Mouse (Mus musculus): ENCODE data around the gene Isg20l2. TPM values are rescaled to one million over a fixed set of nuclear protein-coding genes. Genes with fewer than 3 reads are reported as not detected.

The Isg20l2 gene
- polyA plus RNA-seq, 1 experiment from 2014 or later: 40.4 TPM

DNA sequence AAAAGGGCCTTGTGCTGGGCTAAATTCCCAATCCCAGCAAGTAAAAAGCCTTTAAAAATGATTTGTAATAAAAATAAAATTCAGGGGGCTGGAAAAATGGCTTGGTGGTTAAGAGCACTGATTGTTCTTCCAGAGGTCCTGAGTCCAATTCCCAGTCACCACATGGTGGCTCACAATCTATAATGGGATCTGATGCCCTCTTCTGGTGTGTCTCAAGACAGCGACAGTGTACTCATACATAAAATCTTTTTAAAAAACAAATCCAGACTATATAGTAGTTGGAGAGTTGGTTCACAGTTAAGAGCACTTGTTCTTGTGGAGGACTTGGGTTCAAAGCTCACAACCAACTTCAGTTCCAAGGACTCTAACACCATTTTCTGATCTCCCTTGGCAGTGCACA, 13.1 kb upstream of the Isg20l2 start:
- Histone ChIP-seq H3K9ac (ENCODE audit: low read depth, low read length) (no peak overlapping the region), H3K27me3 (ENCODE audit: insufficient read depth, low read length) (no peaks in the 10 kb centered on the region), H3K4me3 (replicated peaks; ENCODE audit: low read depth, low read length) (no peak overlapping the region), H3K9me3 (replicated peaks; ENCODE audit: low read length) (no peaks in the 10 kb centered on the region), H3K4me2 (ENCODE audit: low read length) (no peak overlapping the region), H3K27ac (no peak overlapping the region), H3K4me1 (replicated peaks; ENCODE audit: insufficient read depth, low read length) (peaks cover 4% of the 10 kb centered on the region; the same call in 1 of the 2 replicates), H3K36me3 (ENCODE audit: insufficient read depth, low read length) (peaks cover 38% of the 10 kb centered on the region)
- DNase-seq (ENCODE audit: low spot score): no peak
- 92% methylated on average over 1 of the region's 1 CpGs for WGBS
- TF ChIP-seq CTCF (IDR thresholded peaks at IDR 0.05; ENCODE audit: low read depth): peak; percentile 37; the same call in 1 of the 2 replicates
- no peak for ATAC-seq (replicated peaks; ENCODE audit: low FRiP score, low read depth)

DNA sequence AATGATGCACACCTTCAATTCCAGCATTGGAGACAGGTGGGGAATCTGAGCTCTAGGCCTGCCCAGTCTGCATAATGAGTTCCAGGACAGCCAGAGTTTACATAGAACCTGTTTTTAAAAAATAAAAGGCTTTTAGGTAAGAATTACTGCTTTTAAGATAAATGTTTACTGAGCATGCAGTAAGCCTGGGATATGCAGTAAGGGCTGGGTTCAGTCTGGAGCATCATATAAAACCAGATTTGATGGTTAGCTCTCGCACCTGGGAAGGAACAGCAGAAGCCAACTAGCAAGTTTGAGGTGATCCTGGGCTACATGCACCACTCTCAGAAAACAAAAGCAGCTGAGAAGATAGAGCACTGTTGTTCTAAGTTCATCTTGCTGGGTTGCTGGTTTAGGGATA, 11.6 kb upstream of the Isg20l2 start:
- no peak for TF ChIP-seq CTCF (IDR thresholded peaks at IDR 0.05; ENCODE audit: low read depth)
- Histone ChIP-seq H3K4me2 (ENCODE audit: low read length) (peak overlapping the region; percentile 22; the same call in 1 of the 2 replicates), H3K9me3 (replicated peaks; ENCODE audit: low read length) (no peaks in the 10 kb centered on the region), H3K4me3 (replicated peaks; ENCODE audit: low read depth, low read length) (no peak overlapping the region), H3K27ac (no peak overlapping the region), H3K4me1 (replicated peaks; ENCODE audit: insufficient read depth, low read length) (peaks cover 4% of the 10 kb centered on the region; the same call in 1 of the 2 replicates), H3K36me3 (ENCODE audit: insufficient read depth, low read length) (peaks cover 49% of the 10 kb centered on the region), H3K27me3 (ENCODE audit: insufficient read depth, low read length) (no peaks in the 10 kb centered on the region), H3K9ac (ENCODE audit: low read depth, low read length) (no peak overlapping the region)
- ATAC-seq (replicated peaks; ENCODE audit: low FRiP score, low read depth): no peak
- DNase-seq (ENCODE audit: low spot score): no peak
- 97% methylated on average over 1 of the region's 1 CpGs for WGBS

DNA sequence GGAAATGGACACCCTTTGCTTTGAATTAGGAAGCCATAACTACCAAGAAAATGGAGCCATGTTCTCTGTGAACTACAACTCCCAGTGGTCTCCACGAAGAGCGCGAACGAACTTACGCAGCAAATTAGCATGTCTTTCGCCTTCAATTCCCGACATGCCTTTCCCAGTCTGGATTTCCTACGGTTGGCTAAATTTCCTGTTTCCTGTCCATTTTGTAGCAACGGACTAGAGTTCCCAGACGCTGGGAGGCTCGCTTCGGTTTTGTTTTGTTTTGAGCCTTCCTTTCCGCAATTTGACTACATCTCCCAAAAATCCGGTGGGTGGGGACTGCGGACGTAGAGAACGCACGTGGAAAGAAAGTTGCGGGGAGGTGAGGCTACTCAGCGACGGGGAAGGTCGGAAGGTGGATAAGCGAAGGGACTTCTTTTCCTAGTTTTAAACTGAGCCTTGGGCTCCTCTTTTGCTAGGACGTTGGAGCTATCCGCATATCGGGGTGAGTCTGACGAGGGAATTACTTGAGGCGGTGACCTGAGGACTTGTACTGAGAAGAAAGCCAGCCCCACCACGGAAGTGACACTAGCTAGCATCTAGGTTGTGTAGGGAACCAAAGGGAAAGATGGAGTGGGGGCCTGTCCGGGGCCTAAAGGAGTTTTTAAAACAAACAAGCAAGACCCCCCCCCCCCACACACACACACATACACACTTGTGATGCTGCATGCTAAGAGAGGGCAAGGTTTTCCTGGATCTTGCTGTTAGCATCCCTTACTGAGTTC, 10.6 kb upstream of the Isg20l2 start, which contains the start of gene Mrpl24:
TSS of gene Mrpl24 (plus strand) at position 171 of the 773 bp plus-strand sequence.
- DNase-seq (ENCODE audit: low spot score) (peak; percentile 98), ATAC-seq (replicated peaks; ENCODE audit: low FRiP score, low read depth) (peak; percentile 84)
- H3K4me1 ChIP-seq (replicated peaks; ENCODE audit: insufficient read depth, low read length): peaks cover 4% of the 10 kb centered on the region; the same call in 1 of the 2 replicates
- H3K27me3 ChIP-seq (ENCODE audit: insufficient read depth, low read length): no peaks in the 10 kb centered on the region
- peak within 1 kb of the TSS; percentile 90 for H3K27ac ChIP-seq
- peaks cover 53% of the 10 kb centered on the region for H3K36me3 ChIP-seq (ENCODE audit: insufficient read depth, low read length)
- peak within 1 kb of the TSS; percentile 73 for H3K9ac ChIP-seq (ENCODE audit: low read depth, low read length)
- under 1% methylated on average over 30 of the region's 30 CpGs for WGBS
- H3K4me2 ChIP-seq (ENCODE audit: low read length): peak within 1 kb of the TSS; percentile 72
- 0 out of 2 replicates have a peak, but pooled peaks have one; percentile 1 for TF ChIP-seq CTCF (IDR thresholded peaks at IDR 0.05; ENCODE audit: low read depth)
- H3K9me3 ChIP-seq (replicated peaks; ENCODE audit: low read length): no peaks in the 10 kb centered on the region
- peak within 1 kb of the TSS; percentile 59 for H3K4me3 ChIP-seq (replicated peaks; ENCODE audit: low read depth, low read length)

DNA sequence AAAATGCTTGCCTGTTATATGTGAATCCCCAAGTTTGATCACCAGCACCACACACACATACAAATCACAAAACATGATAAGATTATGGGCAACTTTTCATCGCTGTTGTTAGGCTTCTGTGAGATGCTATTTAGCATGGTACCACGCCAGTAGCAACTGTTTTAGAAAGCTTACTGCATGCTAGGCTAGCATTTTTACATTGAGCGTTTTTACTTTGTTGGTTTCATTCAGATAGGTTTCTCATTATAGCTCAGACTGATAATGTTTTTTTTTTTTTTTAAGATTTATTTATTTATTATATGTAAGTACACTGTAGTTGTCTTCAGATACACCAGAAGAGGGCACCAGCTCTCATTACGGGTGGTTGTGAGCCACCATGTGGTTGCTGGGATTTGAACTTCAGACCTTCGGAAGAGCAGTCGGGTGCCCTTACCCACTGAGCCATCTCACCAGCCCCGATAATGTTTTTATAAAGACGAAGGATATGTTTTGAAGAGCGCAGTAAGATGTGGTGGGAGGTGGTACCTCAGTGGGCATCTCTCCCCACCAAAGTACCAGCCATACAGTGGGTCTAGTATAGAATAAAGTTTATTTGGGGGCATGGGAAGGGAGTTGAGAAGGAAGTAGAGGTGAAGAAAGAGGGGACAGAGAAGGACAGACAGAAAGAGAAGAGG, 9.7 kb upstream of the Isg20l2 start:
- peak; percentile 38; the same call in 1 of the 2 replicates for TF ChIP-seq CTCF (IDR thresholded peaks at IDR 0.05; ENCODE audit: low read depth)
- peak overlapping the region; percentile 72 for H3K4me2 ChIP-seq (ENCODE audit: low read length)
- peak overlapping the region; percentile 73; the same call in 1 of the 2 replicates for H3K9ac ChIP-seq (ENCODE audit: low read depth, low read length)
- H3K27me3 ChIP-seq (ENCODE audit: insufficient read depth, low read length): no peaks in the 10 kb centered on the region
- H3K4me3 ChIP-seq (replicated peaks; ENCODE audit: low read depth, low read length): peak overlapping the region; percentile 59
- no peaks in the 10 kb centered on the region for H3K9me3 ChIP-seq (replicated peaks; ENCODE audit: low read length)
- peaks cover 4% of the 10 kb centered on the region; the same call in 1 of the 2 replicates for H3K4me1 ChIP-seq (replicated peaks; ENCODE audit: insufficient read depth, low read length)
- H3K36me3 ChIP-seq (ENCODE audit: insufficient read depth, low read length): peaks cover 51% of the 10 kb centered on the region
- no peak overlapping the region for H3K27ac ChIP-seq
- no peak for DNase-seq (ENCODE audit: low spot score)
- no peak for ATAC-seq (replicated peaks; ENCODE audit: low FRiP score, low read depth)
- WGBS: 64% methylated on average over 9 of the region's 9 CpGs

DNA sequence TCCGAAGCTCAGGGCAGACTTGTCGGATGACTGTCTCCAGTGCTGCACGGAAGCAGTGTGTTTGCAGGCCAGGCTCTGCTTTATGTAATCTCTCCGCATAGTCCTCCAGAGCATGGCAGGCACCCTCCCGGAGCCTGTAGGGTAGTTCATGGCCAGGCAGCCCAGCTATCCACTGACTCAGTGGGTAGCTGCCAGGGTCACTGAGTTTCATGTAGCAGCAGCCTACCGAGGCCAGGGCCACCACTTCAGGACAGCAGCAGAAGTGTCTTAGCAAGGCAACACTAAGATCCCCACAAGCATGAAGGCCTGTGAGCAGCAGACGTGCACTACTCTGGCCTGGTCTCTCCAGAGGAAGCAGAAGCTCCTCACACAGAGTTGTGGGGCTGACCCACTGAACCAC, 5.1 kb upstream of the Isg20l2 start:
- DNase-seq (ENCODE audit: low spot score) (no peak), ATAC-seq (replicated peaks; ENCODE audit: low FRiP score, low read depth) (no peak)
- H3K36me3 ChIP-seq (ENCODE audit: insufficient read depth, low read length): peaks cover 43% of the 10 kb centered on the region
- WGBS: 86% methylated on average over 7 of the region's 7 CpGs
- H3K4me2 ChIP-seq (ENCODE audit: low read length): no peak overlapping the region
- no peak overlapping the region for H3K27ac ChIP-seq
- no peak for TF ChIP-seq CTCF (IDR thresholded peaks at IDR 0.05; ENCODE audit: low read depth)
- peaks cover 3% of the 10 kb centered on the region; the same call in 1 of the 2 replicates for H3K4me1 ChIP-seq (replicated peaks; ENCODE audit: insufficient read depth, low read length)
- no peak overlapping the region for H3K9ac ChIP-seq (ENCODE audit: low read depth, low read length)
- H3K9me3 ChIP-seq (replicated peaks; ENCODE audit: low read length): no peaks in the 10 kb centered on the region
- no peaks in the 10 kb centered on the region for H3K27me3 ChIP-seq (ENCODE audit: insufficient read depth, low read length)
- no peak overlapping the region for H3K4me3 ChIP-seq (replicated peaks; ENCODE audit: low read depth, low read length)

DNA sequence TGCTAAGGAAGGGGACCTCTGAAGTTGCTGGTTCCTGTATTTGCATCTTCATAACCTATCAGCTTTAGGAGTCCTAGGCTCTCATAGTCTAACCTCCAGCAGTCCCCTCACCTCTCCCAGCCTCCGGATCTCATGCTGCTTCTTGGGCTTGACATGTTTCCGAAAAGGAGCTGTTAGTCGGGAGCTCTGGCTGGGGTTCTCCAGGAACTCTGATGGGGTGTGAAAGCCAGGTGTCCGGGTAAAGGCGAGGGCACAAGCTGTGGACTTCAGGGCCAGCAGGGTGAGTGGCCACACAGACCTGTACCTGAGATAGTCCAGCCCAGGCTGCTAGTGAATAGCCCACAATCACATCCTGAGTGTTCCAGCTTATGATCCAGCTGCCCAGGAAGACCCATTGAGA, 2.7 kb upstream of the Isg20l2 start:
- no peak overlapping the region for H3K4me3 ChIP-seq (replicated peaks; ENCODE audit: low read depth, low read length)

More for the DNA sequence above, 2.7 kb upstream of the Isg20l2 start:
- Histone ChIP-seq H3K4me2 (ENCODE audit: low read length) (no peak overlapping the region), H3K27ac (no peak overlapping the region), H3K36me3 (ENCODE audit: insufficient read depth, low read length) (peaks cover 40% of the 10 kb centered on the region), H3K9me3 (replicated peaks; ENCODE audit: low read length) (no peaks in the 10 kb centered on the region), H3K27me3 (ENCODE audit: insufficient read depth, low read length) (no peaks in the 10 kb centered on the region), H3K9ac (ENCODE audit: low read depth, low read length) (no peak overlapping the region), H3K4me1 (replicated peaks; ENCODE audit: insufficient read depth, low read length) (peaks cover 7% of the 10 kb centered on the region; the same call in 1 of the 2 replicates)
- no peak for ATAC-seq (replicated peaks; ENCODE audit: low FRiP score, low read depth)
- 93% methylated on average over 5 of the region's 5 CpGs for WGBS
- no peak for TF ChIP-seq CTCF (IDR thresholded peaks at IDR 0.05; ENCODE audit: low read depth)
- no peak for DNase-seq (ENCODE audit: low spot score)
